Mouse (Mus musculus): ENCODE data around the gene Rnf128.

Gene Rnf128

GRCm38 (mm10) chrX:139634758-139635157 is 71.6 kb downstream of the Rnf128 start:
- no peak for DNase-seq

DNA sequence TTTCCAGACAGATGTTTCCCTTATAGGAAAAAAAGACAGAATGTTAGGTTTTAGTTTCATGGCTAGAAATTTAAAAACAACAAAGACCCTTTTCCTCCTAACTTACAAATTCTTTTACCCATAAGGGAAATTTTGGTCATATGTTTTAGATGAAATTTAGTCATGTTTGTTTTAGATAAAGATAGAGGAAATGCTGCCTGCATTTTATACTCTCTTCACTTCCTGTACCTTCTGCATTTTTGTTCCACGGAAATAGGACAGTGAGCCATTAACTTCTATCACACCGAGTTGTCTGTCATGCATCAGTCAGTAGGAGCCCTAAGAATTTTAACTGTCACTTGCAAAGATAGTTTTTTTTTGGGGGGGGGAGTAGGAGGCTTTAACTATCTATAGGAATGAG is 76.6 kb downstream of the Rnf128 start:
- no peak for DNase-seq

- no peak for DNase-seq
Observed at GRCm38 (mm10) chrX:139640418-139640817, 77.3 kb downstream of the Rnf128 start.

- DNase-seq, result no peak
Observed at GRCm38 (mm10) chrX:139652226-139652625, 89.1 kb downstream of the Rnf128 start.

DNA sequence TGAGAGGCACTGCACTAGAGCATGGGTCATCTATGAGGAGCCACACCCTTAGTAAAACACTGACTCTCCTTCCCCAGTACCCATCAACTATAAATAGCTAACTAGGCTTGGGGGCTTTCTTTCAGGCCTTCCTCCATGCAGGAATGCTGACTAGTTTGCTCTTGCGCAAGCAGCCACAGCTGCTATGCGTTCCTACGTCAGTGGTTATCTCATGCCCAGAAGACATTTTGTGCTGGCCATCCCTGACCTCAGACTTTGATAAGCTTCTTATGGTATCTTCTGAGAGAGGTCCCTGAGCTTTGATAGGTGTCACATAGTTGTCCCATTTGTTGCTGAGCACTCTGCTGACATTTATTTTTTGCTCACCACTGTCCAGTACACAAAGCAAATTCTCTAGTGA is 90.2 kb downstream of the Rnf128 start:
- no peak for DNase-seq

DNA sequence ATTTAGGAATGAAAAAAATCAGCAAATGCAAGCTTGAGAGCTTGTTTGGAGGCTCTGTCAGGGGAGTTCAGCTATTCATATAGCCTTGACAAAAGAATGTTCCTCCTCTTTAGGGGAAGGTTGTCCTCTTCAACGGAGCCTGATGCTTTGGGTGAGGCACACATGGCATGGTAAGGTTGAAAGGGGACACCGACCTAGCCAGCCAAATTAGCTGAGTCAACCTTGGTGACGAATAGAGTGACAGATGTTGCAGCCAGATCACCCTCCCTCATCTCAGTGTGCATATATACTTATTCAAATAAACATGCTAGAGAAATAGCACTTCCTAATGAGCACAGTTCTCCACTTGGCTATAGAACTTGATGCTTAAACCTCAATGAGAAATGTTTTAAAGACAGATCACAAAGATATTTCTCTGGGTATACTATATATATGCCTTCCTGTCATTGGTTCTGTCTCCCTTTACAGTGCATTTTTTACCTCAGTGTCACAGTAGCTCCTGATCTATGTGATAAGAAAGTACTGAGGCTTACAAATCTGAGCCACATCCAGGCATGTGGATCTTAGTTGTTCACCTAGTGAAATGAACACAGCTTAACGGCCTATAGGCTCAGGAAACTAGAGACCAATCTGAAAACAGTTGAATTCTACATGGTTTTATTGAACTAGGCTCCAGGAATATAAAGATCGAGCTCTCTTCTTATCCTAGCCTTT is 91.4 kb downstream of the Rnf128 start:
- DNase-seq, result no peak

- no peak for DNase-seq
Observed at GRCm38 (mm10) chrX:139662111-139662510, 99.0 kb downstream of the Rnf128 start.

- no peak for DNase-seq
Observed at GRCm38 (mm10) chrX:139665829-139666228, 102.7 kb downstream of the Rnf128 start.

- peak; percentile 5 for DNase-seq
Observed at GRCm38 (mm10) chrX:139684410-139684774, 121.3 kb downstream of the Rnf128 start.

GRCm38 (mm10) chrX:139684775-139685695 is 121.9 kb downstream of the Rnf128 start, which contains the start of gene Tbc1d8b:
Tbc1d8b (plus strand) TSS chrX:139684996.
- DNase-seq, result peak; percentile 90

GRCm38 (mm10) chrX:139714381-139714780 is 151.3 kb downstream of the Rnf128 start, which contains the start of gene Gm15013:
Gm15013 (minus strand) TSS chrX:139714481.
- no peak for DNase-seq

DNA sequence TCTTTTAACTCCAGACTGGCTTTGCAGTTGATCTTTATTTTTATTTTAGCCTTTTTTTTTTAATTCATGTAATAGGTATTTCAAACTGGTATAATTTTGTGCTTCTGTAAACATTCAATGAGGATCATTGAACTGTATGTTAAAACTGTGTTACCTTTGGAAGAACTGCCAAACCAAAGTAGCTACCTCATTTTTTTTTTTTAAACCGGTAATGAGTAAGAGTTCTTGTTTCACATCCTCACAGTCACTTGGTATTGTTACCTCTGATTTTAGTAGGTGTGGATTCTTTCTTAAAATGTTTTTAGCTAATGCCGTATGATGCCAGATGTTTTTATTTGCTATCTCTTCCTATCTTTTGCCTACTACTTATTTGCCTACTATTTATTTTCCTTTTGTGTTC is 159.2 kb downstream of the Rnf128 start:
- no peak for DNase-seq
